Mouse (Mus musculus): ENCODE measurements around the gene Dclre1c. TPM values are rescaled to one million over a fixed set of nuclear protein-coding genes. Genes with fewer than 3 reads are reported as not detected.
A peak's percentile ranks its signal among the peaks of the same experiment; 100 is the strongest.

Gene Dclre1c
- total RNA-seq, 2 experiments from 2014 or later, result 13.5 to 14.8 TPM

DNA sequence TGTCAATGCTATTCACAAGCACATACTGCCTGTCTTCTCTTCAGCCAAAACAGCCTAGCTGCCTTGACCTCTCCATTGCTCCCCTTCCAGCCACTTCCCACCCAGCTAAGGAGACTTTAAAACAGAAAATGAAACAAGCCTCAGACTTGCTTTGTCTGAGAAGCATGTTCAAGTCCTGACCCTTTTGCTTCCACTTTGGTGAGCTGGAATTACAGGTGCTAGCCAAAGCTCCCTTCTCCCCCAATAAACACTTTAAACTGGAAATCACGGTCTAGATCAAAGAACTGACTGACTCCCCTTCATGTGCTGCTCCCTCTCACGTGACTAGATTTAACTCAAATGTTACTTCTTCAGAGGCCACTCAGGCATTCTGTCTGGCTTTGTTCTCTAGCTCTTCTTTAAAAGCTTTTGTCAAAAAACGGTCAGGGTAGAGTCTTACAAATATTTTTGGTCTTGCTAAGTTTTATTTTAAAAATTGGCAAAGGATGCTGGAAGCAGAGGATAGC is 51.9 kb downstream of the Dclre1c start:
- DNase-seq, result no peak

DNA sequence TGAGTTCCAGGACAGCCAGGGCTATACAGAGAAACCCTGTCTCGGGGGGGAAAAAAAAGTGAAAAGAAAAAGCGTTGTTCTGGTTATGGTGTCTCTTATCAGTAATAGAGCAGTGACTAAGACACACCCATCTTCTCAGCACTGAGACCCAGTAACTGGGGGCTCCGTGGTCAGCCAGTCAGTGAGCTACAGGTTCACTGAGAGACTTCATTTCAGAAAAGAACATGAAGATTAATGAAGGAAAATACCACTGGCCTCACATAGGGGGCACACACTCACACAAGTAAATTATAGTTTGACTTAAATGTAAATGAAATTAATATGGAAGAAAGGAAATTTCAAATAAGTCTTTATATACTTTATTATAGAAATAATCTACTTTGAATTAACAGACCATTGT is 56.3 kb downstream of the Dclre1c start:
- no peak for DNase-seq

DNA sequence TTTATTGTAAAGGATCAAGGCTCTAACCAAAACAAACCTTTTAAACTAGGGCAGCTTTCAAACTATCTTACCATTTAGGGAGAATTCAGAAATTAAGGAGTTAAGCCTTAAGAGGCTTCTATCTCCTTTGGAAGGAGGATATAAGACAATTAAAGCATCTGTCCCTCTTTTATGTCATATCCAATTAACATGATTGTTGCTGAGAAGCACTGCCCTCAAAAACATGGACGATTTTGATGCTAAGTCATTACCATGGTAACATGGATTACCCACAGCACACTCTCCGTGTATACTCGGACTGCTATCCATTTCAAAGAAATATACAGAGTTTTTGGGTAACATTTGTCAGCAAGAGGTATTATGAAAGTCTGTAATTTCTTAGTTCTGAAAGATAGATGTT is 65.9 kb downstream of the Dclre1c start:
- no peak for DNase-seq

DNA sequence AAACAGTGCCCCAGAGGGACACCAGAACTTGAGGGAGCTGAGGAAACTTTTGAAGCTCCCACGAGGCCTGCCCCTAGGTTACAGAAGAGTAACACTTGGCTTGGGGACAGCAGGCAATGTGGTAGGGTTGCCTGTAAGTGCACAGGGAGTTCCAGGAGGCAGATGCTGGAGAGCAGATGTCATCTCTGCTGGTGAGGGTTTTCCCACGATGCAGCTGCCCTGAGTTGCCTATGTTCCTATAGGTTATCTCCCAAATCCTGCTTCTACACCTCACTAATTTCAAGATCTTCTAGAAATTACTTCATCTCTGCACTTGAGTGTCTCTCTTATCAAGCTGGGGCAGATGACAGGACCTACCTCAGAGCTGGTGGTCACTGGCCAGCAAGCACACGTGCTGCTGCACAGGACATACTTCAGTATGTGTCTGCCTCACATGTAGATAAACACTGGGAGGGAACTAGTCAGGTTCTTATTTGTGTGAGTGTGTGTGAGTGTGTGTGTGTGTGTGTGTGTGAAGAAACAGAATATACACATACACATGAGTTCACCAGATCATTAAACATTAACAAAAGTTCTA is 70.0 kb downstream of the Dclre1c start:
- DNase-seq, result no peak

DNA sequence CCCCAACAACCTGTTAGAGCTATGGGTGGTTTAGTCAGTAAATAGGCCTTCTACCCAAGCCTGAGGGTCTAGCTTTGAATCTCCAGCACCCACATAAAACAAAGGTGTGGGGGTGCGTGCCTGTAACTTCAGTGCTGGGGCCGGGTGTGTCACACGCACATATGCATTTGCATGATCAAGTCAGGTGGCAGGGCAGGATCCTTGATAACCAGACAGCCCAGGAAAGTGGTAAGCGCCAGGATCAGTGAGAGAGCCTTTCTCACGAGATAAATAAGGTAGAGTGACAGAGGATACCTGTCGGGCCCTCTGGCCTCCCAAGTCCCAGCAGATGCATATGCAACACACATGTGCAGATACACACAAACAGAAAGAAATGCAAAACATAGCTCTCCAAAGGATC is 75.6 kb downstream of the Dclre1c start:
- DNase-seq, result no peak

DNA sequence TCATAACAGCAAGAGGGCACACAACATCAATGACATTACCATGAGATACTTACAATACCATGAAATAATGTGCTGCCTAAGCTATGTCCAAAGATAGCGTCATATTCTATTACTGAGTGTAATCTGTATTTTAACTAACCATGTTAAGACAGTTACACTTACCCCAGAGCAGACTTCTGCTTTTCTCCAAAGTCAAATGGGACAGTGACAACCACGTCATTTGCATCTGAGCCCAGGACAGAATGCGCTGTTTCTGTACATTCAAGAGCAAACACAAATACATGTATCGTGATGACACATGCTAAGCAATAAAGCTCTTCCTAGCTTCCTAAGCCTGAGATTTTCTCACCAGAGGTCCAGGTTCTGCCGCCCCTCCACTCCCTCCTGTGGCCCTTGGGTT is 77.0 kb downstream of the Dclre1c start:
- DNase-seq, result no peak

DNA sequence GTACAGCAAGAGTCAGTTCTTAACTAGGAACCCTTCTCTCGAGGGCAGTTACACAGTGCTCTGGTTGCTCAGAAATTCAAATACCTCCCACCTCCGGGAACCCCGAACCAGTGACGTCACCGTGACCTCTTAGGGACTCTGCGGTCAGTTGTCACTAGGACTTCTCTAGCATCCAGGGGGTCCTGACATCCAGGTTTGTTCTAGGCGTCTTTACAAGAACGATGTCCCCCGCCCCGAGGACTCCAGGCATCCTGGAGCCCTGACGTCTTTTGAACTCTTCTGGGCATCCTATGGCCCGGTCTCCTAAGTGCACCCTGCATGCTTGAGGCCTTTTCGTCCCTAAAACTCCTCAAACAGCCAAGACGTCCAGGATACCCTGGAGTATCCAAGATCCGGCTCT is 88.1 kb downstream of the Dclre1c start:
- DNase-seq, result peak in 1 of 2 experiments; percentile 4

DNA sequence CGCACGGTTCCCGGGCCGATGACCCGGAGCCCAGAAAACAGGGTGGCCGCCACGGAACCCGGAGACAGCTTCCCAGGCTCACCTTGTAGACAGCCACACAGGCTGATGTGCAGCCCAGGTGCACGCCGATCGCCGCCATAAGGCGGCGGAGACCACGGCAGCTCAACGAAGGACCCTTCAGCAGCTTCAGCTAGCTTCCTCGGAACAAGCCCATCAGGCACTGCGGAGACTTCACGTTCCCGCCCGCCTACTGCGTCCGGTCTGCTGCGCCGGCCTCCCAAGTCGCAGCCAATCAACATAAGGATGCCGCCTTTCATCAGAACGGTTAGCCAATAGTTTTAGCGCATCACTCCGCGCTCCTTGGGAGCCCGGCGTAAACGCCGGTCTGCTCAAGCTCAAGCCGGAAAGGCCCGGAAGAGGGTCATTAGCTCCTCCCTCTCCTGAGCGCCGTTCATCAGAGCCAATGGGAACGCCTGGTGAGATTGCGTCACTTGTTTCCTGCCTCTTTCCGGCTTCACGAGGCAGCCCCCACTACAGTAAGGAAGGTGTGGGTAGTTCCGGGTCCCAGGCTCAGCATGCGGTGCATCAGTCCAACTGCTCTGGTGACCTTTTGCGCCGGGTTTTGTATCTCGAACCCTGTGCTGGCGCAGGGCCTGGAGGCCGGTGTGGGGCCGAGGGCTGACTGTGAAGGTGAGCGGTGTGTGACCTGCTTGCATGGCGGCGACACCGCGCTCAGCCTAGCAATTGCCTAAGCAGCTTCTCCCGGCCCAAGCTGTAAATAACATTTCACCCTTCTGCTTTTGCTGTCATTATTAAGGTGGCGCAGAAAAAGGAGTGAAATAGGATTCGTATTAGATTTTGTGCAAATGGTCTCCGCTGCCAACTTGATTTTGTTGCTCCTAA is 88.9 kb downstream of the Dclre1c start, which contains the start of the genes Gm45902, Hspa14 and Cdnf:
Gene Gm45902, minus strand, starts transcription at position 239 of the 903 bp plus-strand sequence.
Gene Hspa14, minus strand, starts transcription at position 263 of the 903 bp plus-strand sequence.
Gene Cdnf, plus strand, starts transcription at position 479 of the 903 bp plus-strand sequence.
- peak; percentile 93 to 97 for DNase-seq

Other genes with a start within 250 kb of the Dclre1c start
- 10 to 100 TPM; 89.4 to 98.0 TPM for gene Nmt2, start 139.9 kb upstream of the Dclre1c start, total RNA-seq (2021)
- gene Rpp38, start 91.5 kb upstream of the Dclre1c start, total RNA-seq (2021), result 10 to 100 TPM in 1 of 2 experiments, 1 to 10 TPM in 1; 8.4 to 11.9 TPM
- 1 to 10 TPM; 1.6 to 2.4 TPM for gene Acbd7, start 88.0 kb upstream of the Dclre1c start, total RNA-seq (2021)
- not detected for gene Olah, start 26.9 kb upstream of the Dclre1c start, total RNA-seq (2021)
- gene Meig1, start 1.5 kb upstream of the Dclre1c start, total RNA-seq (2021), result 1 to 10 TPM; 3.9 to 4.2 TPM
- 1 to 10 TPM; 3.5 to 4.5 TPM for gene Suv39h2, start 50.9 kb downstream of the Dclre1c start, total RNA-seq (2021)
- gene Gm45902, start 88.7 kb downstream of the Dclre1c start, total RNA-seq (2021), result 1 to 10 TPM; 4.9 to 5.5 TPM
- gene Hspa14, start 88.7 kb downstream of the Dclre1c start, total RNA-seq (2021), result 10 to 100 TPM; 48.3 to 53.7 TPM
- 1 to 10 TPM in 1 of 2 experiments, under 1 TPM in 1; 0.70 to 1.8 TPM for gene Cdnf, start 88.9 kb downstream of the Dclre1c start, total RNA-seq (2021)
- gene Fam107b, start 146.4 kb downstream of the Dclre1c start, total RNA-seq (2021), result 10 to 100 TPM; 13.1 to 18.6 TPM

Measured in layer of hippocampus, postnatal 36 days (tissue).